ENCODE assay signal across 17 mouse cellular contexts in genomic region chr5:128863497-128863896, GRCm38 (mm10).
DNase-seq lines count a peak whose midpoint lies in the region; TF ChIP-seq lines count a peak whose summit lies in the region.
"Had no signal": no experiment of that assay in that cellular context is flagged by ENCODE, and none has a peak within 500 bp of the region (broad histone marks: within the 10 kb centered on the region; RNA-seq: fewer than 3 reads in every experiment).

No protein-coding gene starts in this region.

- no peak for TF ChIP-seq CTCF in layer of hippocampus, adult 2 months (conservative IDR thresholded peaks at IDR 0.05)

- no peak overlapping the region for H3K4me3 ChIP-seq in layer of hippocampus, adult 2 months
- H3K4me3 ChIP-seq: embryonic facial prominence, embryonic 10.5 days; liver, embryonic 12.5 days; midbrain, embryonic 12.5 days had no signal

- H3K27ac ChIP-seq in layer of hippocampus, adult 2 months: peak overlapping the region; percentile 74
- H3K27ac ChIP-seq: embryonic facial prominence, embryonic 10.5 days; liver, embryonic 12.5 days; macrophage; midbrain, embryonic 12.5 days had no signal

- no peak for DNase-seq in layer of hippocampus, adult 2 months (ENCODE audit: low spot score in 2 of 2)
- DNase-seq in layer of hippocampus, postnatal 14 days (ENCODE audit: low spot score in 2 of 2): no peak
- peak; percentile 37 for DNase-seq in retina, postnatal 1 day
- DNase-seq in retina, embryonic 14.5 days (ENCODE audit: low spot score): no peak
- DNase-seq in left cerebral cortex, adult 8-10 months (ENCODE audit: low spot score in 2 of 2): peak; percentile 25 to 40
- peak; percentile 76 for DNase-seq in telencephalon, adult 2 months (ENCODE audit: low read depth, low spot score)
- no peak for DNase-seq in liver
- DNase-seq: adrenal gland, postnatal 25 days; cerebellum, adult 18-20 months; kidney, postnatal 36 days; layer of hippocampus, adult 9-11 months; lung, adult 2 months; thymus, postnatal 4 days had no signal

Comparison
In these comparisons a context has a peak if more than half of its experiments do, and no peak if none do; other contexts are left out.
1. DNase-seq: peak in retina, postnatal 1 day (single experiment), left cerebral cortex, adult 8-10 months (2 of 2) and telencephalon, adult 2 months (single experiment); none in layer of hippocampus, adult 2 months (0 of 2), layer of hippocampus, postnatal 14 days (0 of 2), retina, embryonic 14.5 days (single experiment) and liver (single experiment).